Mouse (Mus musculus) brain, embryonic 14.5 days (tissue): Measurements from ENCODE around the gene Fbxo48.

ENCODE experiments used
- CTCF ChIP-seq: fragments of 200-500 bp; IDR thresholded peaks from 2 replicates; pipeline ENCODE4 v1.5.1; 2012; ENCODE audit warnings: inconsistent platforms, mild to moderate bottlenecking, moderate library complexity, borderline replicate concordance; ENCODE audit not compliant: insufficient read depth, insufficient read length; ENCODE audit errors: extremely low read depth
- POLR2A ChIP-seq: fragments of 200-500 bp; IDR thresholded peaks from 2 replicates; pipeline ENCODE4 v1.6.1; 2012; ENCODE audit warnings: mild to moderate bottlenecking, inconsistent platforms, borderline replicate concordance; ENCODE audit not compliant: poor library complexity, insufficient read depth, insufficient read length, severe bottlenecking; ENCODE audit errors: extremely low read depth

DNA sequence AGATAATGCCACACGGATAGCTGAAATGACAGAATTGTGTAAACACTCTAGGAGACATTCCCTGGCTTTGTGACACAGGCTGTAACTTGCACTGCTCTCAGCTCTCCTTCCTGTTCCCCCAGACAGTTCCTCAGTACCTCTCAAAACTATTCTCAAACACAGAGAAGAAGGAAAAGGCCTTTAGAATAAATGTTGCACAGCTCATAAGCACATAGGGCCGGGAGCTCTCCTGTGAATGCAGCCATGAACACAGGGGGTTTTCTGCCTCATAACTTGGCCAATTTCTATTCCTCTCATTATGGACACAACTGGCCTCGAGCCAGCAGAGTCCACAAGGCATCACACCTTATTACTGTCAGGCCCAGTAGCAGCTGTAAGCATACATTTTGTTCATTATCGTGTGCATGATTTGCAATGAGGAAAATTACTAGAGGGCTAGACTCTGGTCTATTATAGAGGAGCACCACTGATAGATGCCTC is 9.2 kb upstream of the Fbxo48 start:
- no peak for TF ChIP-seq CTCF
- TF ChIP-seq POLR2A, result no peak
